8 mouse cellular contexts compared by ENCODE assay signal in genomic region chr11:30291155-30291554, GRCm38 (mm10). TPM values are rescaled to one million over a fixed set of nuclear protein-coding genes. Genes with fewer than 3 reads are reported as not detected.
A peak's percentile ranks its signal among the peaks of the same experiment; 100 is the strongest.
DNase-seq lines count a peak whose midpoint lies in the region; ATAC-seq lines count a peak whose summit lies in the region.

No protein-coding gene starts in this region.

- no peaks in the 10 kb centered on the region for H3K27me3 ChIP-seq in forebrain, embryonic 14.5 days (replicated peaks; ENCODE audit: control insufficient read depth, insufficient read depth, low read length)

- no peak for ATAC-seq in forebrain, embryonic 14.5 days

- no peak overlapping the region for H3K9ac ChIP-seq in forebrain, embryonic 14.5 days (ENCODE audit: low read length)

- no peaks in the 10 kb centered on the region for H3K4me1 ChIP-seq in forebrain, embryonic 14.5 days (ENCODE audit: control insufficient read depth, insufficient read depth, low read length)

- H3K27ac ChIP-seq in forebrain, embryonic 14.5 days (ENCODE audit: low read depth, low read length) = no peak overlapping the region

- no peak overlapping the region for H3K4me2 ChIP-seq in forebrain, embryonic 14.5 days (ENCODE audit: low read length)

- no peaks in the 10 kb centered on the region for H3K36me3 ChIP-seq in forebrain, embryonic 14.5 days (ENCODE audit: control insufficient read depth, insufficient read depth, low read length)

- no peaks in the 10 kb centered on the region for H3K9me3 ChIP-seq in forebrain, embryonic 14.5 days (replicated peaks; ENCODE audit: control insufficient read depth, low read length)

- no peak overlapping the region for H3K4me3 ChIP-seq in forebrain, embryonic 14.5 days (ENCODE audit: low read depth, low read length)

- peak; percentile 6 for DNase-seq in embryo, embryonic 11 days
- DNase-seq in embryo, embryonic 10.5 days (ENCODE audit: low spot score) = no peak
- peak; percentile 77 for DNase-seq in gastrocnemius, adult 18-20 months (ENCODE audit: low spot score)
- peak; percentile 71 for DNase-seq in kidney, adult 11 months
- peak; percentile 73 for DNase-seq in lung, postnatal 14 days
- no peak for DNase-seq in forebrain, embryonic 14.5 days (ENCODE audit: low spot score)
- DNase-seq in left cerebral cortex, adult 18-20 months (ENCODE audit: low spot score in 2 of 2) = no peak
- DNase-seq in cerebellum, adult 9-10 months = no peak

- 60% methylated on average over 8 of the region's 8 CpGs for WGBS in forebrain, embryonic 14.5 days

RNA-seq across cellular contexts. Expression of gene Sptbn1, which starts 23.2 kb away (rescaled TPM):
- total RNA-seq in gastrocnemius, adult 18-20 months (2021) = 100 to 1,000 TPM in 1 of 2 experiments, 10 to 100 TPM in 1; 78.4 to 118 TPM
- polyA plus RNA-seq in forebrain, embryonic 14.5 days (2014; fragmentation: Nextera tagmentation; extraction: Ambion mirVana) = 101 and 114 TPM in 2 replicates
- 100 to 1,000 TPM; 534 to 545 TPM for total RNA-seq in left cerebral cortex, adult 18-20 months (2021)

Comparison
In these comparisons a context has a peak if more than half of its experiments do, and no peak if none do; other contexts are left out.
1. DNase-seq: peak in embryo, embryonic 11 days (single experiment), gastrocnemius, adult 18-20 months (single experiment), kidney, adult 11 months (single experiment) and lung, postnatal 14 days (single experiment); none in embryo, embryonic 10.5 days (single experiment), forebrain, embryonic 14.5 days (single experiment), left cerebral cortex, adult 18-20 months (0 of 2) and cerebellum, adult 9-10 months (single experiment).
2. RNA of gene Sptbn1, which starts 23.2 kb away (total RNA-seq): 534 to 545 TPM in left cerebral cortex, adult 18-20 months; 78.4 to 118 TPM in gastrocnemius, adult 18-20 months; every median in the first group is over 4 times any median in the second.